Mouse (Mus musculus): ENCODE results near the gene Ugt2b36. TPM values are rescaled to one million over a fixed set of nuclear protein-coding genes. Genes with fewer than 3 reads are reported as not detected.
"Not testable (repeated sequence)": the region's sequence is repeated elsewhere in the genome, so short reads cannot be mapped to it uniquely, and the experiment has no call there.

The Ugt2b36 gene
- not detected in 2 replicates for polyA plus RNA-seq (2012; rRNA removed)

DNA sequence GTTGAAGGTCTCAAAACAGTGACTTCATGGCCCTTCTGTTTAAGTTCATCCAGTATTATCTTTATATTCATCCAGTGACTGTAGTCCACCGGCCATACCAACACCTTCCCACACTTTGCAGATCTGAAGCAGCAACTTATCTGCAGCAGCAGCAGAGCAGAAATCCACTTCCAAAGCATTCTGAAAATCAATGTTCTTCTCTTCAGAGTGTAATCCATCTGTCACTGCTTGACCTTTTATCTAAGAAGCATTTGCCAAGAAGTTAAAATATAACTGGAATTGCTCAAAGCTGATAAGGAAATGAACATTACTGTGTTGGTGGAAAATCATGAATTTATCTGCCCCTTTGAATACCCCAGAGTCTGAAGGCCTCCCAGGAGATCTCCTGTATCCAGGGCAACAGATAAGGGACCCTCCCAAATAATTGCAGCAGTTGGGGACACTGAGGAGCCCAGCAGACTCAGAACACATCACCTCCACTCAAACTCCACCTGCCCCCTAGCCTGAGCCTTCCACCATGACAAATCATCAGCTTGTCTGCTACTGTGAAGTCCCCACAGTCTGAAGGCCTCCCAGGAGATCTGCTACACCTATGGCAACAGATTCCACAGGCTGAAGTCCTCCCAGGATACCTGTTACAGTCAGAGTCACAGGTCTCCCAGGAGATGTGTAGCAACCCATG, at the start of gene Ugt2b36:
Gene Ugt2b36 (minus strand): TSS at position 210 of the 682 bp plus-strand sequence.
- H3K4me1 ChIP-seq (ENCODE audit: control insufficient read depth, insufficient read depth, low read length) = no peaks in the 10 kb centered on the region
- H3K4me3 ChIP-seq (ENCODE audit: insufficient read depth, low read length) = no peak within 1 kb of the TSS
- no peak within 1 kb of the TSS for H3K27ac ChIP-seq (ENCODE audit: insufficient read depth, low read length)
- TF ChIP-seq POLR2A (IDR thresholded peaks at IDR 0.05; ENCODE audit: extremely low read depth, insufficient read depth, low read length) (no peak), CTCF (IDR thresholded peaks at IDR 0.05; ENCODE audit: extremely low read depth, insufficient read depth, low read length) (no peak)

- H3K27ac ChIP-seq (ENCODE audit: insufficient read depth, low read length); H3K4me1 ChIP-seq (ENCODE audit: control insufficient read depth, insufficient read depth, low read length); H3K4me3 ChIP-seq (ENCODE audit: insufficient read depth, low read length): not testable (repeated sequence)
Observed at GRCm38 (mm10) chr5:87140196-87140595, 47.8 kb upstream of the Ugt2b36 start, which contains the start of gene Ugt2b5. Gene Ugt2b5, minus strand, starts transcription at chr5:87140318.

GRCm38 (mm10) chr5:87103697-87104096, 11.3 kb upstream of the Ugt2b36 start:
- H3K27ac ChIP-seq (ENCODE audit: insufficient read depth, low read length); H3K4me3 ChIP-seq (ENCODE audit: insufficient read depth, low read length); H3K4me1 ChIP-seq (ENCODE audit: control insufficient read depth, insufficient read depth, low read length): not testable (repeated sequence)

GRCm38 (mm10) chr5:87091111-87091510, 1.2 kb downstream of the Ugt2b36 start:
- H3K4me1 ChIP-seq (ENCODE audit: control insufficient read depth, insufficient read depth, low read length) = no peaks in the 10 kb centered on the region
- TF ChIP-seq CTCF (IDR thresholded peaks at IDR 0.05; ENCODE audit: extremely low read depth, insufficient read depth, low read length) (no peak), POLR2A (IDR thresholded peaks at IDR 0.05; ENCODE audit: extremely low read depth, insufficient read depth, low read length) (no peak)
- H3K27ac ChIP-seq (ENCODE audit: insufficient read depth, low read length) = no peak overlapping the region
- H3K4me3 ChIP-seq (ENCODE audit: insufficient read depth, low read length) = no peak overlapping the region

DNA sequence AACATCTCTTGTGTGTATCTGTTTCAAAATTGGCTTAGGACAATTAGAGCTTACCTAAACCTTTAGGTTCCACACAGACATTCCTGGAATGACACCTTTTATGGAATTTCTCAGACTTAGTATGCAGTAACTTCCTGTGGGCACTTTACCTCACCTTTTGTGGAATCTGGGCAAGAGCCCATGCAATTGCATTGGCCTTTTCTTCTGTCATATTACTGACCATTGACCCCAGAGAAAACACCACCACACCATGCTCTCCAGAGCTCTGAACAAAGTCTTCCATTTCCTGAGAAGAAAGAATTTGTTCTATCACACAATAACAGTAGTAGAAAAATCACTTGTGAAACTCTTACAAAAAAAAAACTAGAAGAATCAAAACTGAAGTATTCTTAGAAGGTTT, 3.1 kb downstream of the Ugt2b36 start:
- Histone ChIP-seq H3K4me3 (ENCODE audit: insufficient read depth, low read length) (no peak overlapping the region), H3K4me1 (ENCODE audit: control insufficient read depth, insufficient read depth, low read length) (no peaks in the 10 kb centered on the region)
- TF ChIP-seq CTCF (IDR thresholded peaks at IDR 0.05; ENCODE audit: extremely low read depth, insufficient read depth, low read length) (no peak), POLR2A (IDR thresholded peaks at IDR 0.05; ENCODE audit: extremely low read depth, insufficient read depth, low read length) (no peak)

GRCm38 (mm10) chr5:87086269-87086668, 6.1 kb downstream of the Ugt2b36 start:
- TF ChIP-seq CTCF (IDR thresholded peaks at IDR 0.05; ENCODE audit: extremely low read depth, insufficient read depth, low read length) (no peak), POLR2A (IDR thresholded peaks at IDR 0.05; ENCODE audit: extremely low read depth, insufficient read depth, low read length) (no peak)
- no peaks in the 10 kb centered on the region for H3K4me1 ChIP-seq (ENCODE audit: control insufficient read depth, insufficient read depth, low read length)
- no peak overlapping the region for H3K27ac ChIP-seq (ENCODE audit: insufficient read depth, low read length)
- no peak overlapping the region for H3K4me3 ChIP-seq (ENCODE audit: insufficient read depth, low read length)

More for the DNA sequence above, 3.1 kb downstream of the Ugt2b36 start:
- no peak overlapping the region for H3K27ac ChIP-seq (ENCODE audit: insufficient read depth, low read length)

DNA sequence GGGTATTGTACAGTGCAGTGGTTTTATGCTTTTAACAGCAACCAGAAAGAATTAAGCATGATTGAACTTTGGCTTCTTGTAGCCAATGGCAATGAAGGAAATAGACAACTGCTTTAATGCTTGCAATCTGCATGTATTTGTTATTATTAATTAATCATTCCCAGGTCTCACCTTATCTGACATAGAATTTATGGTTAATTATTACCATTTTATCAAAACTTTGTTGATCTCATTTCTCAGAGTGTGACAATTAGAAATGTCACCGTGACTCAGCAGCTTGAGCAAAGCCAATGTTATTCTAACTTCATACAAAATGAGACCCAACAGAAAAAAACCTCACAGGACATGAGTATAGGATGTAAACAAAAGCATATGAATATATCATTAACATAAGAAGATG, 61.7 kb downstream of the Ugt2b36 start:
- TF ChIP-seq CTCF (IDR thresholded peaks at IDR 0.05; ENCODE audit: extremely low read depth, insufficient read depth, low read length) = no peak
- no peak for TF ChIP-seq POLR2A (IDR thresholded peaks at IDR 0.05; ENCODE audit: extremely low read depth, insufficient read depth, low read length)
- Histone ChIP-seq H3K27ac (ENCODE audit: insufficient read depth, low read length) (no peak overlapping the region), H3K4me1 (ENCODE audit: control insufficient read depth, insufficient read depth, low read length) (no peaks in the 10 kb centered on the region), H3K4me3 (ENCODE audit: insufficient read depth, low read length) (no peak overlapping the region)

DNA sequence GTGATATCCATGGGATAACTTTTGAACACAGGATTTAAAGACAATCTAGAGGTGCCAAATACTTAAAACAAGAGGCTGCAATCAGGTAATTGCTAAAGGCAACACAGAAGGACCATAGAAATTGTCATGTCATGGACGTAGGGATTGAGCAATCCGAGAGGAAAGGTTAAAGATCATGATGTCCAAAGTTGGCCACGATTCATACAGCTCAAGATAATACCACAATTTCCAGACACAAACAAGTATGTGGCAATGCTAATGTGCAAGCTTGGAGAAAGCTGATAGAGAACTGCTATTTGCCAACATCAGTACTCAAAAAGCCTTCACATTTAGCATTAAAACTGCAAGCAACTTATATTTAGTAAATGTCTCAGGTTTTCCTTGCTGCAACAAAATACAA, 65.0 kb downstream of the Ugt2b36 start:
- no peak overlapping the region for H3K27ac ChIP-seq (ENCODE audit: insufficient read depth, low read length)
- TF ChIP-seq CTCF (IDR thresholded peaks at IDR 0.05; ENCODE audit: extremely low read depth, insufficient read depth, low read length) (no peak), POLR2A (IDR thresholded peaks at IDR 0.05; ENCODE audit: extremely low read depth, insufficient read depth, low read length) (no peak)
- no peak overlapping the region for H3K4me3 ChIP-seq (ENCODE audit: insufficient read depth, low read length)
- no peaks in the 10 kb centered on the region for H3K4me1 ChIP-seq (ENCODE audit: control insufficient read depth, insufficient read depth, low read length)

Other genes starting within 250 kb of the Ugt2b36 start
- gene Ugt2b34, start 185.6 kb downstream of the Ugt2b36 start, polyA plus RNA-seq (2012; rRNA removed) = not detected in 2 replicates
- not detected in 2 replicates for gene Ugt2b1, start 166.0 kb downstream of the Ugt2b36 start, polyA plus RNA-seq (2012; rRNA removed)
- gene Ugt2b35, start 91.7 kb downstream of the Ugt2b36 start, polyA plus RNA-seq (2012; rRNA removed) = not detected in 2 replicates
- not detected in 2 replicates for gene Ugt2b5, start 47.8 kb upstream of the Ugt2b36 start, polyA plus RNA-seq (2012; rRNA removed)
- gene Ugt2b37, start 162.2 kb upstream of the Ugt2b36 start, polyA plus RNA-seq (2012; rRNA removed) = not detected in 2 replicates
- gene Ugt2a3, start 244.6 kb upstream of the Ugt2b36 start, polyA plus RNA-seq (2012; rRNA removed) = not detected in 2 replicates

All from cortical plate, adult 2 months (tissue).